Mouse (Mus musculus) urinary bladder, postnatal 14 days (tissue): ENCODE measurements around the gene Enkd1.

ENCODE experiments used
- DNase-seq: peaks from one replicate; pipeline ENCODE4 v3.0.0; 2021; ENCODE audit warnings: low spot score

The Enkd1 gene

GRCm38 (mm10) chr8:105707498-105708403 lies at the start of gene Enkd1, which contains the start of gene 4933405L10Rik:
Enkd1 (minus strand) TSS chr8:105708210.
4933405L10Rik (plus strand) TSS chr8:105707655.
- DNase-seq: peak; percentile 85

- DNase-seq: no peak
Measured at GRCm38 (mm10) chr8:105754688-105755087, 46.7 kb upstream of the Enkd1 start.

- DNase-seq: no peak
Measured at GRCm38 (mm10) chr8:105753916-105754315, 45.9 kb upstream of the Enkd1 start.

GRCm38 (mm10) chr8:105750606-105751005 lies 42.6 kb upstream of the Enkd1 start:
- DNase-seq: peak; percentile 81

- DNase-seq: no peak
Measured at GRCm38 (mm10) chr8:105743301-105743700, 35.3 kb upstream of the Enkd1 start.

- DNase-seq: no peak
Measured at GRCm38 (mm10) chr8:105739216-105739615, 31.2 kb upstream of the Enkd1 start.

- DNase-seq: no peak
Measured at GRCm38 (mm10) chr8:105732186-105732585, 24.2 kb upstream of the Enkd1 start.

GRCm38 (mm10) chr8:105727397-105728124 lies 19.6 kb upstream of the Enkd1 start:
- no peak for DNase-seq

GRCm38 (mm10) chr8:105725726-105726125 lies 17.7 kb upstream of the Enkd1 start:
- no peak for DNase-seq

GRCm38 (mm10) chr8:105722861-105723260 lies 14.9 kb upstream of the Enkd1 start:
- no peak for DNase-seq

GRCm38 (mm10) chr8:105719637-105720036 lies 11.6 kb upstream of the Enkd1 start:
- DNase-seq: no peak

GRCm38 (mm10) chr8:105716302-105716945 lies 8.4 kb upstream of the Enkd1 start:
- DNase-seq: no peak

GRCm38 (mm10) chr8:105715042-105715441 lies 7.0 kb upstream of the Enkd1 start:
- no peak for DNase-seq

- peak; percentile 90 for DNase-seq
Measured at GRCm38 (mm10) chr8:105714139-105714538, 6.1 kb upstream of the Enkd1 start.

GRCm38 (mm10) chr8:105712286-105712685 lies 4.3 kb upstream of the Enkd1 start:
- DNase-seq: no peak

- DNase-seq: no peak
Measured at GRCm38 (mm10) chr8:105709317-105709716, 1.3 kb upstream of the Enkd1 start.

GRCm38 (mm10) chr8:105708675-105709074 lies 665 bp upstream of the Enkd1 start:
- DNase-seq: no peak

GRCm38 (mm10) chr8:105706426-105706825 lies 1.6 kb downstream of the Enkd1 start:
- no peak for DNase-seq

GRCm38 (mm10) chr8:105704955-105705354 lies 3.1 kb downstream of the Enkd1 start:
- no peak for DNase-seq

- DNase-seq: no peak
Measured at GRCm38 (mm10) chr8:105704146-105704812, 3.7 kb downstream of the Enkd1 start.

GRCm38 (mm10) chr8:105702731-105703415 lies 5.1 kb downstream of the Enkd1 start:
- no peak for DNase-seq
